Mouse (Mus musculus) heart, adult 9 months (tissue): ENCODE data around the gene Gm47969.
"Not testable (repeated sequence)": the region's sequence is repeated elsewhere in the genome, so short reads cannot be mapped to it uniquely, and the experiment has no call there.

Source experiments
- DNase-seq, 2 experiments: peaks; one replicate each; pipeline ENCODE4 v3.0.0; 2022; ENCODE audit warnings: low spot score in 2 of 2

Gene Gm47969

DNA sequence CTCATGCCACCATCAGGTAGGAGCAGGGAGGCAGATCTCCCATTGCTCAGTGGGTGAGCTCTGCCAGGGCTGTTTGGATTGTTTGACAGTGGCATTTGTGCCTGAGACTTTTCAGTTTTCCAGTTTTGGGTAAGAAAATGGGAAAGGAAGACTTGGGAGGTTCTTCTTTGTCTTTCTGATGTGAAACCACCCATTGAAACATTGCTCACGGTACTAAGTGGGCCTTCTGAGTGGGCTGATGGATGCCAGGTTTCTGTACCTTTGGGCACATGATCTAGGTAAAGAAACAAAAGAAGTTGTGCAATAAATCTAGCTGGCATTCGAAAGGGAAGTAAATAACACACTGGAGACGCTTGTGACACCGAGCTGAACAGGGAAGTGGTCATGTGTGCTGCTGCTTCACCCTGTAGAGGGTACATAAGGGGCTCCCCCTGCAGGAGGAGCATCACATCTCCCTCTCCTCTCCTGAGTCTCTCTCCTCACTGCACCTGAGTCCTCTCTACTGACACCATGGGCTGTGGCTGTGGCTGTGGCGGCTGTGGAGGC, at the start of gene Gm47969:
Gene Gm47969 (plus strand): TSS at position 51 of the 546 bp plus-strand sequence.
- no peak for DNase-seq

DNA sequence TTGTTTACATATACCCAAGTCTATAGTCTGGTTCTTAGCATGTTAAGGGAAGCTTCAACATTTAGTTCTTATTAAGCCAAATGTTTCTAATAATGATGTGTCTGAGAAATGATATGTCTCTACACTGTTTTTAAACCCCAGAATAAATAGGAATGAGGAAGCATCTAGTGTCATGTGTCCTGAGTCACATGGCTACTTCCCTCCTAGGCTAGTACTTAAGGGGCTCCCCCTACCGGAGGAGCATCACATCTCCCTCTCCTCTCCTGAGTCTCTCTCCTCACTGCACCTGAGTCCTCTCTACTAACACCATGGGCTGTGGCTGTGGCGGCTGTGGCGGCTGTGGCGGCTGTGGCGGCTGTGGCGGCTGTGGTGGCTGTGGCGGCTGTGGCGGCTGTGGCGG, 44.4 kb upstream of the Gm47969 start, which contains the start of gene Gm47959:
Gene Gm47959 (plus strand): TSS at position 243 of the 400 bp plus-strand sequence.
- DNase-seq: not testable (repeated sequence)

DNA sequence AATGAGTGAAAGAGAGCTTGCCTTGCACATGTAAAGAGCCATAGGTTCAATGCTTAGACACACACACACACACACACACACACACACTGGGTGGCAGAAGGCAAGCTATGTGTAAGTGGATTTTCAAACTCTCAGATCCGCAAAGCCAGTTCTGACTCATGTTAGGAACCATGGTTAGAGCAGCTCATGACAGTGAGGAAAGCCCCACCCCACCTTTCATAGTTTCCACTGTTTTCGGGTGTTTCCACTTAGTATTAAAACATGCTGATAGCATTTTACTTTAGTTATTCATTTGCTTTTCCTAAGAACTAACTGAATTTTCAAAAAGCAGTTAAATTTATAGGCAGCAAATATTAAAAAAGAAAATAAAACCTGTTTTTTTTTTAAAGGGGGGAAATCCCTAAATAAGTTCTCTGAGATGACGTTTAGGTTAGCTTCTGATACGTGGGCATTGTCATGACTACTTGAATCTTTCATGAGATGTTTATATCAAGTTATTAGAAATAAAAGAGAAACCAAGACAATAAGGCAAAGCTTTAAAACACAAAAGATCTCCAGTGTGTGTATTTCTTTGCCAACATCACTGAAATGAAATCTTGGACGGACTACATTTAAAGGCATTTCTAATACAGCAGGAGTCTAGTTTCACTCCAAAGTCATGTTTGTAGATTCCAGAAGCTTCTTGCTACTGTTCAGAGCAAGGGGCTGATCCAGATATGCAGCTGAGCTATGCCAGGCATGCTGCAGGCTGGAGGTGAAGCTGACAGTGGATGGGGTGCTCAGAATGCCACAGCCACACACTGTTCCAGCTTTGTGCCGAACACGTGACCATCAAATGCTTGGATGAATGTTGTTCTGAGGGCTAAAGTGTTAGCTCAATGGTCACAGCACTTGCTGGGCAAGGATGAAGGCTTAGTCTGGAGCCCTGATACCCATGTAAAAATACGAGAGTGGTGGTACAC, 38.2 kb upstream of the Gm47969 start:
- no peak for DNase-seq

DNA sequence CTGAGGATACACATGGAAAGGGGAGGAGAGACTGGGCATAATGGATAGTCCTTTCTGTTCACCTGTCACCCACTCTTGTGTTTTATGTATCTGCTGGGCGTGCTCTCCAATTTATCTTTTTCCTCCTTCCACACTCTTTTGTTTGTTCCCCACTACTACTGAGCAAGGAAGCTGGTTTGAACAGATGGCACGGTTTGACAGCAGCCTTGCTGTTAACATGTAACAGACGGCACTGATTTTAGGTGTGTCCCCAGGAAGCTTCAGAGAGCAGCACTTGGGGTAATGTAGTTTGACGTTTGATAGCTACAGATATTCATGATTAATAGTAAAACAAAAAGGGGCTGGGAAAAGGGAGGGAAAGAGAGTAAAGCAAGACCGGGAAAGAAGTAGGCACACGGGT, 37.3 kb upstream of the Gm47969 start:
- DNase-seq: no peak

GRCm38 (mm10) chr1:83014477-83014876, 30.3 kb upstream of the Gm47969 start:
- DNase-seq: no peak

GRCm38 (mm10) chr1:83015329-83015879, 29.3 kb upstream of the Gm47969 start:
- DNase-seq: no peak

GRCm38 (mm10) chr1:83016556-83016955, 28.2 kb upstream of the Gm47969 start:
- no peak for DNase-seq

- DNase-seq: no peak
These were observed 12.8 kb upstream of the Gm47969 start for GRCm38 (mm10) chr1:83031950-83032349.

DNA sequence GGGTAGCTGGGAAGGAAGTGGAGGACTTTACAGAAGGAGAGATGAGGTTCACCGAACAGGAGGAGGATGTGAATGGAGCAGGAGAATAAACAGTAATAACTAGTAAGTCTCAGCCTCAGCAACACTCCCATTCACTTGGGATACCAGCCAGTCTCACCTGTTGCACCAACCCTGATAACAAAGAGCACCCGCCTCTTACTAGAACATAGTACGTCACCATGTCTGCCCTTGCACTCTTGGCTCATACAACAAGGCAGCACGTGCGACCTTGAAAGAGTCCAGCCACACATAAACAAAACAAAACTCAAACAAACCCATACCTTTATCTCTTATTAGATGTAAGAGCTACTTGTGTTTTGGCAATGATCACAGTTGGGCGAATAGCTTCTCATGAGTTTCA, 12.2 kb upstream of the Gm47969 start:
- no peak for DNase-seq

DNA sequence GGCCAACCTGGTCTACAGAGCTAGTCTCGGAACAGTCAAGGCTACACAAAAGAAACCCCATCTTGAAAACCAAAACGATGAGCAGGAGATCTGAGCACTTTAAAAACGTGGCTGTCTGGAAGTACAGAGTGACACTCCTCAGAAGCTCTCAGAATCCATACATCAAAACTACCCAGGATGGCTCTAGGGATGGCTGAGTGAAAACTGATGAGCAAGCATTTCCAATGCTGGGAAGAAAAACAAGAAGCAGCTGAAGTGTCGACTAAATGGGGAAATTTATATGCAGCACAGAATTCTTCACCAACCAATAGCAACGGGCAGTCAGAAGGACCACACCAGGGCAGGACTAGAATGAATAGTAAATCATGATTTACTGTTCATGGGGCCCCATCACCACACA, 10.2 kb upstream of the Gm47969 start:
- no peak for DNase-seq

DNA sequence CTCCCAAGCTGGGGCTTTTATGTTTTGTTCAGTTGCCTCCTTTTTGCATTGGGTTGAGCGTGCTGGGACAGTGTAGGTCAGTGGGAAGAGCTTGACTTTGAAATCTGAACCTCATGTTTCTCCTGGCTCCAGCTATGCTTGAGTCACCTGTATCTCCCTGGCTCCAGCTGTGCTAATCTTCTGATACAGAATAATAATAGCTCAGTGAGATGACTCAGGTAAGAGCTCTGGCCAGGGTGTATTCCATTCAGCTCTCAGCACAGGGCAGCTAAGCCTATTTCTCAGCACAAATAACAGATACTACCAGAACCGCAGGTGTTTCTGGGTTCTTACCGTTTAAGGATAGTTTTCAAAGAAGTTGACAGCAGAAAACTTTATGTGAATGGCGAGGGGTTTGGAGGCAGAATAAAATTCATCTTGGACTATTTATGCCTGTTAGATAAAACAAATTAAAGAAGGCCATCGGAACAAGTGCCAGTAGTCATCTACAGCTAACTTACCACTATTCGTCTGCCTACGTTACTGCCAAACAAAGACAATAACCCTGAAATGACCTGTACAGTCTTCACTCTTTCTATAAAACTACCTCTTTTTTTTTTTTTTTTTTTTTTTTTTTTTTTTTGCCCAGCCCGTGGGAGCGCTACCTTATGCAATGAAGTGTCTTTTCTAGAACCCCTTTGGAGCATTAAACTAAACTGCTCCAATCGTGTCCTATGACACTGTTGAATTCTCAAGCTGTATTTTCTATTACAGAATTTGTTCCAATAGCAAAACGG, 7.7 kb upstream of the Gm47969 start:
- DNase-seq: no peak

- peak; percentile 5 to 7 for DNase-seq
These were observed 6.5 kb upstream of the Gm47969 start, which contains the start of gene Slc19a3 for GRCm38 (mm10) chr1:83038109-83038672. Gene Slc19a3, minus strand, starts transcription at chr1:83038448.

DNA sequence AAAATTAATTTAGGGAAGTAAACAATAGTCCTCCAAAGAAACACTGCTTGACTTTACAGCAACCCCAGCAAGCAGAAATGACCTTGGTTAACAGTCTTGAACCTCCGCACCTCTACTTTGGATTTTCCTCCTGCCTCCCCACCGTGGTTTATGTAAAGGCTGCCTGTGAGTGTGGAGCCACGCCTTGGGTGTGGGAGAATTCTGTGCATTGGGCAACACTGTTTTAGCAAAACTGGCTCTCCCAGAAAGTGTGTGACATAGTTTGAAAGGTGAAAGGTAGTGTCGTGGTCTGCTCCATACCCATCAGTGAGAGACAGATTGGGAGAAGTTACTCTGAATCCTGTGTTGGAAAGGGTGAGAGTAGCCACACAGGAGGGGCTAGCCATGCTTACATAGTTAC, 5.7 kb upstream of the Gm47969 start:
- DNase-seq: no peak

- DNase-seq: no peak
These were observed 2.4 kb upstream of the Gm47969 start, which contains the start of gene Krtap28-10 for GRCm38 (mm10) chr1:83042380-83042779. Gene Krtap28-10, minus strand, starts transcription at chr1:83042480.

DNA sequence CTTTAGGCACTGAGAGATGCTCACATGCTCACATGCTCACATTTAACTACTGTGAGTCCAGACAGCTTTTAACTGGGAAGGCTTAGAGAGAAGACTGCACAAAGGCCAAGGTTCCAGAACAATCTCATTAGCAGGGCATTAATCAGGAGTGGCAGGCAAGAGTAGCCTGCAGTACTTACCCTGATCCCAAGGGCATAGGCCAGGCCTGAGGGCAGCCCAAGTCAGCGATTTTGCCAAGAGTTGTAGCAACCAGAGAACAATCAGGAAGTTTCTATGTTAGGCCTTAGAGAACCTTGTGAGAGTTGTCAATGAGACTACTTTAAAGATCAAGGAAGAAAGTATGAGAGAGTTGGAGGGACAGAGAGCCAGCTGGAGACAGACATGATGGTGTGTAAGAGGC, 13.7 kb downstream of the Gm47969 start:
- DNase-seq: no peak

GRCm38 (mm10) chr1:83059278-83059677, 14.5 kb downstream of the Gm47969 start, which contains the start of gene A030005K14Rik:
Gene A030005K14Rik, minus strand, starts transcription at chr1:83059378.
- no peak for DNase-seq

GRCm38 (mm10) chr1:83060643-83061042, 15.9 kb downstream of the Gm47969 start, which contains the start of gene Krtap28-13:
Gene Krtap28-13, plus strand, starts transcription at chr1:83060930.
- no peak for DNase-seq

DNA sequence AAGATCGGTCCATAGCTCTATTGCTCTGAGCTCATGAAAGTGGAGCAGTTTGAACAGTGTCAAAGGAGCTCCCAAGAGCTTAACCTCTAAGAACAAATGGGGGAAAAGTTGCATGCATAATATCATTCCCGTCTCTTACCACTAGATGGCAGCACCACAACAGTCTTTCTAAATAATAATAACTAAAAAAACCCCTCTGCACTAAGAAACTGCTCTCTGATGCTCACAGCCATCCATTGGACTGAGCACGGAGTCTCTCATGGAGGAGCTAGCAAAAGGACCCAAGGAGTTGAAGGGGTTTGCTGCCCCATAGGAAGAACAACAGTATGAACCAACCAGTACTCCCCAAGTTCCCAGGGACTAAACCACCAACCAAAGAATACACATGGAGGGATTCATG, 20.1 kb downstream of the Gm47969 start:
- DNase-seq: no peak

DNA sequence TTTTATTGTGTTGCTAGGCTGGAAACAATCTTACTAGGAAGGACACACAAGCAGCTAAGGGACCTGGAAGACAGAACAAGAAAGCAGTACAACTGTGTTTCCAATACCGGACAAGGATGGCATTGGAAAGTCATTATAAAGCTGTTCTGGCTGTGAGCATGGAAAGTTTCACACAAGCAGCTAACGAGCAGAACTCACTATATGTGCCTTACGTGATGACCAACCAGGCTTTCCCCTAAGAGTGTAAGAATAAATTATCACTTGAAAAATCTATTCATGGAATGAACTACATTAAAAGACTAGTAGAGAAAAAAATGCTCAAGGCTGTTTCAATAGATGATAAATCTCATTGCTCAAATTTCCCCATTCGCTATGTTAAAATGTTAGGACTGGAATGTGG, 21.8 kb downstream of the Gm47969 start:
- DNase-seq: no peak

DNA sequence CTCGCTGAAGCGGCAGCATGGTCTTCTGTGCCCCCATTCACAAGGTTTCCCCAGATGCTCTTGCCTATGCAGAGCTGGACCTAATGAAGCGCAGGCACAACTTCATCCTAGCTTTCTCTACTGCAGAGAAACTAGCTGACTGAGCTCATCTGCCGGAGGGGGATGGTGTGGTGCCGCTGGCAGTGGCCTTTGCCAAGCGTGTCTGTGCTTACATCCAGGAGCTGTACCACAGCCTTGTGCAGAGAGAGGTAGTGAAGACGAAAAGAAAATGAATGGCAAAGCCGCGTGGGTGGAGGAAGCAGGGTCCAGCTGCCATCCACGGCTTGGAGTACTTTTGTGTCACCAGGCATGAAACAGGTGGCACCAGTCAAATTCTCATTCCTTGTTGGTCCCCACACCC, 22.5 kb downstream of the Gm47969 start:
- no peak for DNase-seq

GRCm38 (mm10) chr1:83075526-83076189, 30.9 kb downstream of the Gm47969 start:
- no peak for DNase-seq
